Mouse (Mus musculus) kidney, adult 2 months (tissue): ENCODE measurements around the gene Mthfsd.

ENCODE experiments used
- CTCF ChIP-seq: fragments of 200-500 bp; conservative IDR thresholded peaks from 2 replicates; pipeline ENCODE4 v1.5.1; 2011; ENCODE audit warnings: low read depth, mild to moderate bottlenecking, control low read depth, low read length, moderate library complexity, mixed read lengths; ENCODE audit not compliant: insufficient read depth, insufficient read length
- POLR2A ChIP-seq: fragments of 200-500 bp; IDR thresholded peaks from one replicate; pipeline ENCODE4 v1.6.1; 2011; ENCODE audit warnings: low read depth, low read length, control low read depth

GRCm38 (mm10) chr8:121086004-121086900 is 21.9 kb downstream of the Mthfsd start:
- no peak for TF ChIP-seq CTCF
- TF ChIP-seq POLR2A: no peak
